ENCODE assay signal across 9 mouse cellular contexts in the genomic region with DNA sequence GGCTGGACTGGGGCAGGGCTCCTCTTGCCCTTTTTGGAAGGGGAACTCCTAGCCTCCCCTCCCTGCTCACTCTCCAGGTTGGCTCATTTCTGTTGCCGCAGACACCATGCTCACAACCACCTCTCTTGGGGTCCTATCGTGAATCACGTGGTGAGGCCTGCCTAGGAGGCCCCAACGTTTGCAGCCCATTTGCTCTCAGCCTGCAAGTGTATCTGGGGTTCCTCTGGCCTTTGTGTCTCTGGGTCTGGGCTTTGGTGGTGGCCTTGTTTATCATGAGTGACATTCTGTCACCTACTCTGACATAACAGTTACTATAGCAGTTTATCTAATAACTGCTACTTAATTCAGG. TPM values are rescaled to one million over a fixed set of nuclear protein-coding genes. Genes with fewer than 3 reads are reported as not detected.
A peak's percentile ranks its signal among the peaks of the same experiment; 100 is the strongest.
DNase-seq lines count a peak whose midpoint lies in the region; ATAC-seq lines count a peak whose summit lies in the region.
"Had no signal": no experiment of that assay in that cellular context is flagged by ENCODE, and none has a peak within 500 bp of the region (broad histone marks: within the 10 kb centered on the region; RNA-seq: fewer than 3 reads in every experiment).

No protein-coding gene starts in this region.

- peak overlapping the region; percentile 73 to 75 for H3K27ac ChIP-seq in heart, embryonic 14.5 days (replicated peaks in 1 of 2; ENCODE audit: control insufficient read depth in 1 of 2, insufficient read depth in 1 of 2, low read depth in 2 of 2, low read length in 2 of 2)
- H3K27ac ChIP-seq in embryonic facial prominence, embryonic 12.5 days = peak overlapping the region; percentile 78; the same call in 1 of the 2 replicates
- H3K27ac ChIP-seq in hindbrain, embryonic 13.5 days = peak overlapping the region; percentile 81
- H3K27ac ChIP-seq in midbrain, embryonic 14.5 days (replicated peaks; ENCODE audit: low read depth, low read length) = peak overlapping the region; percentile 68

- ATAC-seq in heart, embryonic 14.5 days (ENCODE audit: insufficient number of reproducible peaks, insufficient read depth, low FRiP score, low read depth) = no peak
- ATAC-seq in embryonic facial prominence, embryonic 12.5 days (ENCODE audit: insufficient number of reproducible peaks, insufficient read depth, low FRiP score, low TSS enrichment) = no peak
- ATAC-seq in hindbrain, embryonic 13.5 days (ENCODE audit: low FRiP score) = peak; percentile 15; the same call in 1 of the 2 replicates
- peak; percentile 43; the same call in 1 of the 2 replicates for ATAC-seq in midbrain, embryonic 14.5 days (ENCODE audit: low FRiP score, low TSS enrichment)

- 7% methylated on average over 4 of the region's 4 CpGs for WGBS in heart, embryonic 14.5 days
- WGBS in embryonic facial prominence, embryonic 12.5 days = 22% methylated on average over 4 of the region's 4 CpGs
- 13% methylated on average over 4 of the region's 4 CpGs for WGBS in hindbrain, embryonic 13.5 days
- WGBS in midbrain, embryonic 14.5 days = 22% methylated on average over 4 of the region's 4 CpGs

- no peaks in the 10 kb centered on the region for H3K9me3 ChIP-seq in heart, embryonic 14.5 days (ENCODE audit: control insufficient read depth, low read length)
- H3K9me3 ChIP-seq in embryonic facial prominence, embryonic 12.5 days = no peaks in the 10 kb centered on the region
- H3K9me3 ChIP-seq in hindbrain, embryonic 13.5 days = no peaks in the 10 kb centered on the region
- H3K9me3 ChIP-seq in midbrain, embryonic 14.5 days (ENCODE audit: control insufficient read depth, low read length) = no peaks in the 10 kb centered on the region

- no peak for DNase-seq in heart, adult 18-20 months
- peak; percentile 31 for DNase-seq in midbrain, embryonic 14.5 days
- DNase-seq in right cerebral cortex, postnatal 36 days (ENCODE audit: low spot score in 2 of 2) = no peak
- no peak for DNase-seq in layer of hippocampus, adult 9-11 months
- no peak for DNase-seq in frontal cortex, postnatal 36 days (ENCODE audit: low spot score in 2 of 2)

- no peaks in the 10 kb centered on the region for H3K36me3 ChIP-seq in heart, embryonic 14.5 days (ENCODE audit: control insufficient read depth, insufficient read depth, low read length)
- no peaks in the 10 kb centered on the region for H3K36me3 ChIP-seq in embryonic facial prominence, embryonic 12.5 days
- no peaks in the 10 kb centered on the region for H3K36me3 ChIP-seq in hindbrain, embryonic 13.5 days
- no peaks in the 10 kb centered on the region for H3K36me3 ChIP-seq in midbrain, embryonic 14.5 days (ENCODE audit: control insufficient read depth, insufficient read depth, low read length)

- no peaks in the 10 kb centered on the region for H3K27me3 ChIP-seq in heart, embryonic 14.5 days (ENCODE audit: control insufficient read depth, insufficient read depth, low read length)
- no peaks in the 10 kb centered on the region for H3K27me3 ChIP-seq in embryonic facial prominence, embryonic 12.5 days
- no peaks in the 10 kb centered on the region for H3K27me3 ChIP-seq in hindbrain, embryonic 13.5 days
- H3K27me3 ChIP-seq in midbrain, embryonic 14.5 days (ENCODE audit: control insufficient read depth, insufficient read depth, low read length) = no peaks in the 10 kb centered on the region

- no peak overlapping the region for H3K4me3 ChIP-seq in heart, embryonic 14.5 days (ENCODE audit: control insufficient read depth in 1 of 2, insufficient read depth in 1 of 2, low read depth in 1 of 2, low read length in 2 of 2)
- H3K4me3 ChIP-seq in embryonic facial prominence, embryonic 12.5 days = no peak overlapping the region
- H3K4me3 ChIP-seq in hindbrain, embryonic 13.5 days = peak overlapping the region; percentile 27
- peak overlapping the region; percentile 19; the same call in 1 of the 2 replicates for H3K4me3 ChIP-seq in midbrain, embryonic 14.5 days (replicated peaks; ENCODE audit: low read depth, low read length)

- peak overlapping the region; percentile 62 for H3K4me2 ChIP-seq in heart, embryonic 14.5 days (ENCODE audit: low read length)
- peak overlapping the region; percentile 44 for H3K4me2 ChIP-seq in embryonic facial prominence, embryonic 12.5 days (replicated peaks)
- peak overlapping the region; percentile 55 for H3K4me2 ChIP-seq in hindbrain, embryonic 13.5 days
- peak overlapping the region; percentile 50 for H3K4me2 ChIP-seq in midbrain, embryonic 14.5 days (ENCODE audit: low read length)

- H3K9ac ChIP-seq in heart, embryonic 14.5 days (ENCODE audit: low read length) = peak overlapping the region; percentile 31
- peak overlapping the region; percentile 15; the same call in 1 of the 2 replicates for H3K9ac ChIP-seq in embryonic facial prominence, embryonic 12.5 days
- H3K9ac ChIP-seq in hindbrain, embryonic 13.5 days = peak overlapping the region; percentile 60
- H3K9ac ChIP-seq in midbrain, embryonic 14.5 days (replicated peaks; ENCODE audit: low read length) = no peak overlapping the region; the same call in 1 of the 2 replicates

- peaks cover 57 to 91% of the 10 kb centered on the region in 2 experiments for H3K4me1 ChIP-seq in heart, embryonic 14.5 days (ENCODE audit: control insufficient read depth in 2 of 2, insufficient read depth in 2 of 2, low read length in 2 of 2)
- peaks cover 38% of the 10 kb centered on the region for H3K4me1 ChIP-seq in embryonic facial prominence, embryonic 12.5 days
- H3K4me1 ChIP-seq in hindbrain, embryonic 13.5 days (replicated peaks) = peaks cover 57% of the 10 kb centered on the region
- H3K4me1 ChIP-seq in midbrain, embryonic 14.5 days (ENCODE audit: control insufficient read depth, insufficient read depth, low read length) = peaks cover 14% of the 10 kb centered on the region

RNA-seq across cellular contexts. Expression of gene Tead1, which starts 41.8 kb away (rescaled TPM):
- 34.0 and 40.7 TPM in 2 replicates for polyA plus RNA-seq in heart, embryonic 14.5 days (2014; fragmentation: Nextera tagmentation; extraction: Ambion mirVana)
- total RNA-seq in heart, adult 18-20 months (2021) = 100 to 1,000 TPM; 152 to 155 TPM
- 32.8 and 40.0 TPM in 2 replicates for polyA plus RNA-seq in embryonic facial prominence, embryonic 12.5 days (2016; fragmentation: Nextera tagmentation; extraction: Ambion mirVana)
- 20.5 and 21.5 TPM in 2 replicates for polyA plus RNA-seq in hindbrain, embryonic 13.5 days (2015; fragmentation: Nextera tagmentation; extraction: Ambion mirVana)
- 10.6 and 10.7 TPM in 2 replicates for polyA plus RNA-seq in midbrain, embryonic 14.5 days (2014; fragmentation: Nextera tagmentation; extraction: Ambion mirVana)
- total RNA-seq: hematopoietic stem cell, adult 5-6 weeks had no signal

Comparison
In these comparisons a context has a peak if more than half of its experiments do, and no peak if none do; other contexts are left out.
1. ATAC-seq: peak in hindbrain, embryonic 13.5 days (single experiment) and midbrain, embryonic 14.5 days (single experiment); none in heart, embryonic 14.5 days (single experiment) and embryonic facial prominence, embryonic 12.5 days (single experiment).
2. H3K4me3 ChIP-seq: peak in hindbrain, embryonic 13.5 days (single experiment) and midbrain, embryonic 14.5 days (single experiment); none in heart, embryonic 14.5 days (0 of 2) and embryonic facial prominence, embryonic 12.5 days (single experiment).
3. Peak in every context shown above with its lines, with median percentiles within 50 percentile points of each other: H3K27ac ChIP-seq and H3K4me2 ChIP-seq.